12 mouse cellular contexts compared by ENCODE assay signal in the genomic region with DNA sequence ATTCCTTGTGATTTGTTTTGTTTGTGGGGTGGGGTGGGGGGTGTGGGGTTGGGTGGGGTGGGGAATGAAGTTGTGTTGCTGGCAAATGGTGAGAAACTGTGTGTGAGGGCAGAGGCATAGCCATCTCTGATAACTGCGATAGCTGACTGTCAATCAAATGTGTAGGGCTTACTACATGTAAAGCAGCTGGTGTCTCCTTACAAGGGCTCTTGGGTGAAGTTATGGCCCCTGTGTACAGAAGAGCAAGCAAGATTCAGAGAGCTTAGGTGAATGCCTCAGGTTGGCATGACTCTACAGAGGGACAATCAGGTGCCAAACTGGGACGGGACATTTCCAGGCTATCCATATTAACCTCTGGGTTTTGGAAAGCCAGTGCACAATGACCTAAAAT. TPM values are rescaled to one million over a fixed set of nuclear protein-coding genes. Genes with fewer than 3 reads are reported as not detected.
A peak's percentile ranks its signal among the peaks of the same experiment; 100 is the strongest.
DNase-seq lines count a peak whose midpoint lies in the region; ATAC-seq lines count a peak whose summit lies in the region.
"Had no signal": no experiment of that assay in that cellular context is flagged by ENCODE, and none has a peak within 500 bp of the region (broad histone marks: within the 10 kb centered on the region; RNA-seq: fewer than 3 reads in every experiment).

No protein-coding gene starts in this region.

- peak; percentile 14; the same call in 1 of the 2 replicates for ATAC-seq in lung, embryonic 15.5 days (ENCODE audit: borderline replicate concordance, extremely low read depth, low FRiP score, low TSS enrichment)
- ATAC-seq in hindbrain, embryonic 15.5 days (ENCODE audit: low FRiP score, low read depth), result peak; percentile 24; the same call in 1 of the 2 replicates
- ATAC-seq in neural tube, embryonic 14.5 days (ENCODE audit: low read depth), result peak; percentile 13; the same call in 1 of the 2 replicates

- no peaks in the 10 kb centered on the region for H3K27me3 ChIP-seq in lung, embryonic 15.5 days
- no peaks in the 10 kb centered on the region for H3K27me3 ChIP-seq in hindbrain, embryonic 15.5 days
- no peaks in the 10 kb centered on the region for H3K27me3 ChIP-seq in neural tube, embryonic 14.5 days (ENCODE audit: control insufficient read depth, insufficient read depth, low read length)

- H3K36me3 ChIP-seq in lung, embryonic 15.5 days, result no peaks in the 10 kb centered on the region
- no peaks in the 10 kb centered on the region for H3K36me3 ChIP-seq in hindbrain, embryonic 15.5 days
- no peaks in the 10 kb centered on the region for H3K36me3 ChIP-seq in neural tube, embryonic 14.5 days (ENCODE audit: control insufficient read depth, insufficient read depth, low read length)
- H3K36me3 ChIP-seq: liver, embryonic 13.5 days had no signal

- no peak overlapping the region for H3K4me3 ChIP-seq in lung, embryonic 15.5 days
- no peak overlapping the region for H3K4me3 ChIP-seq in hindbrain, embryonic 15.5 days
- no peak overlapping the region for H3K4me3 ChIP-seq in neural tube, embryonic 14.5 days (ENCODE audit: low read depth, low read length)
- H3K4me3 ChIP-seq: gastrocnemius, adult 2 months; heart, adult 2 months; liver, embryonic 13.5 days had no signal

- WGBS in lung, embryonic 15.5 days, result 74% methylated on average over 2 of the region's 2 CpGs
- 55% methylated on average over 2 of the region's 2 CpGs for WGBS in hindbrain, embryonic 15.5 days
- WGBS in neural tube, embryonic 14.5 days, result 76% methylated on average over 2 of the region's 2 CpGs

- H3K4me1 ChIP-seq in lung, embryonic 15.5 days, result peaks cover 10% of the 10 kb centered on the region
- H3K4me1 ChIP-seq in hindbrain, embryonic 15.5 days (replicated peaks), result no peaks in the 10 kb centered on the region; the same call in 1 of the 2 replicates
- no peaks in the 10 kb centered on the region for H3K4me1 ChIP-seq in neural tube, embryonic 14.5 days (ENCODE audit: control insufficient read depth, insufficient read depth, low read length)
- H3K4me1 ChIP-seq: liver, embryonic 13.5 days had no signal

- no peak overlapping the region for H3K9ac ChIP-seq in lung, embryonic 15.5 days
- H3K9ac ChIP-seq in hindbrain, embryonic 15.5 days, result no peak overlapping the region
- H3K9ac ChIP-seq in neural tube, embryonic 14.5 days (replicated peaks; ENCODE audit: low read depth, low read length), result no peak overlapping the region
- H3K9ac ChIP-seq: liver, embryonic 13.5 days had no signal

- DNase-seq in heart, adult 11 months, result peak; percentile 72
- DNase-seq in heart, postnatal 36 days, result no peak
- DNase-seq in lung, postnatal 10 days, result no peak
- DNase-seq in yolk sac, embryonic 10.5 days (ENCODE audit: low spot score), result no peak
- DNase-seq in embryo, embryonic 10.5 days (ENCODE audit: low spot score), result no peak
- DNase-seq: liver, embryonic 13.5 days; thymus, adult 2 months had no signal

- no peaks in the 10 kb centered on the region for H3K9me3 ChIP-seq in lung, embryonic 15.5 days
- H3K9me3 ChIP-seq in hindbrain, embryonic 15.5 days, result no peaks in the 10 kb centered on the region
- H3K9me3 ChIP-seq in neural tube, embryonic 14.5 days (ENCODE audit: control insufficient read depth, low read length), result no peaks in the 10 kb centered on the region
- H3K9me3 ChIP-seq: liver, embryonic 13.5 days had no signal

- H3K4me2 ChIP-seq in lung, embryonic 15.5 days, result no peak overlapping the region
- H3K4me2 ChIP-seq in hindbrain, embryonic 15.5 days, result no peak overlapping the region
- H3K4me2 ChIP-seq in neural tube, embryonic 14.5 days (ENCODE audit: low read depth, low read length), result no peak overlapping the region
- H3K4me2 ChIP-seq: liver, embryonic 13.5 days had no signal

- intact Hi-C loops in heart, postnatal 36 days (cut with DNase I), result no loop called here

- peak overlapping the region; percentile 66; the same call in 1 of the 2 replicates for H3K27ac ChIP-seq in lung, embryonic 15.5 days
- peak overlapping the region; percentile 70 for H3K27ac ChIP-seq in hindbrain, embryonic 15.5 days (replicated peaks)
- peak overlapping the region; percentile 60; the same call in 1 of the 2 replicates for H3K27ac ChIP-seq in neural tube, embryonic 14.5 days (ENCODE audit: low read depth, low read length)
- H3K27ac ChIP-seq: heart, adult 2 months; liver, embryonic 13.5 days had no signal

RNA-seq across cellular contexts. Expression of gene Fjx1, which starts 12.0 kb away (rescaled TPM):
- under 1 TPM; 0.51 to 0.53 TPM for total RNA-seq in heart, postnatal 36 days (2021)
- polyA plus RNA-seq in lung, embryonic 15.5 days (2015; fragmentation: Nextera tagmentation; extraction: Ambion mirVana), result 5.3 and 6.6 TPM in 2 replicates
- 33.4 and 40.1 TPM in 2 replicates for polyA plus RNA-seq in hindbrain, embryonic 15.5 days (2015; fragmentation: Nextera tagmentation; extraction: Ambion mirVana)
- 33.8 and 38.5 TPM in 2 replicates for polyA plus RNA-seq in neural tube, embryonic 14.5 days (2014; fragmentation: Nextera tagmentation; extraction: Ambion mirVana)

RNA-seq across cellular contexts. Expression of gene Trim44, which starts 56.7 kb away (rescaled TPM):
- 10 to 100 TPM; 26.4 to 30.0 TPM for total RNA-seq in heart, postnatal 36 days (2021)
- 25.2 and 27.8 TPM in 2 replicates for polyA plus RNA-seq in lung, embryonic 15.5 days (2015; fragmentation: Nextera tagmentation; extraction: Ambion mirVana)
- 63.5 and 63.7 TPM in 2 replicates for polyA plus RNA-seq in hindbrain, embryonic 15.5 days (2015; fragmentation: Nextera tagmentation; extraction: Ambion mirVana)
- 79.7 and 86.3 TPM in 2 replicates for polyA plus RNA-seq in neural tube, embryonic 14.5 days (2014; fragmentation: Nextera tagmentation; extraction: Ambion mirVana)
